Mouse (Mus musculus): ENCODE data around the gene Tex52.

The Tex52 gene

GRCm38 (mm10) chr6:128380594-128381167 is 5.4 kb downstream of the Tex52 start:
- peak; percentile 36 for DNase-seq (ENCODE audit: low read depth, low spot score)

- no peak for DNase-seq (ENCODE audit: low read depth, low spot score)
Measured at GRCm38 (mm10) chr6:128381254-128381653, 6.0 kb downstream of the Tex52 start.

GRCm38 (mm10) chr6:128383752-128384151 is 8.5 kb downstream of the Tex52 start:
- DNase-seq (ENCODE audit: low read depth, low spot score): no peak

GRCm38 (mm10) chr6:128385026-128385425 is 9.8 kb downstream of the Tex52 start:
- DNase-seq (ENCODE audit: low read depth, low spot score): no peak

GRCm38 (mm10) chr6:128389185-128389584 is 13.9 kb downstream of the Tex52 start:
- DNase-seq (ENCODE audit: low read depth, low spot score): no peak

- peak; percentile 31 for DNase-seq (ENCODE audit: low read depth, low spot score)
Measured at GRCm38 (mm10) chr6:128390683-128391082, 15.4 kb downstream of the Tex52 start.

- peak; percentile 64 for DNase-seq (ENCODE audit: low read depth, low spot score)
Measured at GRCm38 (mm10) chr6:128397574-128398261, 22.5 kb downstream of the Tex52 start.

GRCm38 (mm10) chr6:128398996-128399395 is 23.7 kb downstream of the Tex52 start, which contains the start of gene Nrip2:
TSS of gene Nrip2 (plus strand) at chr6:128399296.
- DNase-seq (ENCODE audit: low read depth, low spot score): no peak

- DNase-seq (ENCODE audit: low read depth, low spot score): no peak
Measured at GRCm38 (mm10) chr6:128399421-128400185, 24.3 kb downstream of the Tex52 start.

- no peak for DNase-seq (ENCODE audit: low read depth, low spot score)
Measured at GRCm38 (mm10) chr6:128404708-128405107, 29.5 kb downstream of the Tex52 start.

- no peak for DNase-seq (ENCODE audit: low read depth, low spot score)
Measured at GRCm38 (mm10) chr6:128408544-128409125, 33.4 kb downstream of the Tex52 start.

GRCm38 (mm10) chr6:128410305-128410704 is 35.0 kb downstream of the Tex52 start:
- no peak for DNase-seq (ENCODE audit: low read depth, low spot score)

- peak; percentile 91 for DNase-seq (ENCODE audit: low read depth, low spot score)
Measured at GRCm38 (mm10) chr6:128411115-128411514, 35.9 kb downstream of the Tex52 start.

GRCm38 (mm10) chr6:128416169-128416568 is 40.9 kb downstream of the Tex52 start:
- DNase-seq (ENCODE audit: low read depth, low spot score): no peak

- no peak for DNase-seq (ENCODE audit: low read depth, low spot score)
Measured at GRCm38 (mm10) chr6:128418076-128418475, 42.8 kb downstream of the Tex52 start.

GRCm38 (mm10) chr6:128421036-128421435 is 45.8 kb downstream of the Tex52 start:
- DNase-seq (ENCODE audit: low read depth, low spot score): peak; percentile 62

- DNase-seq (ENCODE audit: low read depth, low spot score): no peak
Measured at GRCm38 (mm10) chr6:128421480-128421879, 46.2 kb downstream of the Tex52 start.

- DNase-seq (ENCODE audit: low read depth, low spot score): no peak
Measured at GRCm38 (mm10) chr6:128423496-128424268, 48.4 kb downstream of the Tex52 start.

GRCm38 (mm10) chr6:128424269-128425019 is 49.2 kb downstream of the Tex52 start, which contains the start of gene Itfg2:
TSS of gene Itfg2 (minus strand) at chr6:128424931.
- DNase-seq (ENCODE audit: low read depth, low spot score): peak; percentile 99

GRCm38 (mm10) chr6:128425046-128425445 is 49.8 kb downstream of the Tex52 start:
- DNase-seq (ENCODE audit: low read depth, low spot score): no peak

- no peak for DNase-seq (ENCODE audit: low read depth, low spot score)
Measured at GRCm38 (mm10) chr6:128427571-128427970, 52.3 kb downstream of the Tex52 start.
